Mouse (Mus musculus): ENCODE results near the gene Cpne9. TPM values are rescaled to one million over a fixed set of nuclear protein-coding genes. Genes with fewer than 3 reads are reported as not detected.

Cpne9 gene
- polyA plus RNA-seq, 1 experiment from 2014 or later = 0.05 TPM

GRCm38 (mm10) chr6:113282969-113283368 is 862 bp downstream of the Cpne9 start:
- 0 out of 2 replicates have a peak, but pooled peaks have one; percentile 20 for ATAC-seq (replicated peaks; ENCODE audit: low FRiP score, low TSS enrichment, low read depth)
- WGBS = 2% methylated on average over 22 of the region's 22 CpGs
- H3K9me3 ChIP-seq (ENCODE audit: control insufficient read depth, low read length) = no peaks in the 10 kb centered on the region

GRCm38 (mm10) chr6:113283500-113283899 is 1.4 kb downstream of the Cpne9 start:
- 0 out of 2 replicates have a peak, but pooled peaks cover 4% of the 10 kb centered on the region for H3K36me3 ChIP-seq (ENCODE audit: control insufficient read depth, insufficient read depth, low read length)
- H3K4me1 ChIP-seq (replicated peaks; ENCODE audit: control insufficient read depth, insufficient read depth, low read length) = no peaks in the 10 kb centered on the region
- 7% methylated on average over 6 of the region's 6 CpGs for WGBS
- ATAC-seq (replicated peaks; ENCODE audit: low FRiP score, low TSS enrichment, low read depth) = no peak
- H3K4me2 ChIP-seq (ENCODE audit: low read length) = peak overlapping the region; percentile 28
- H3K27ac ChIP-seq (ENCODE audit: low read depth) = no peak overlapping the region
- no peak overlapping the region for H3K4me3 ChIP-seq (ENCODE audit: low read depth, low read length)
- H3K27me3 ChIP-seq (replicated peaks; ENCODE audit: control insufficient read depth, insufficient read depth, low read length) = peaks cover 34% of the 10 kb centered on the region
- H3K9me3 ChIP-seq (ENCODE audit: control insufficient read depth, low read length) = no peaks in the 10 kb centered on the region
- DNase-seq (ENCODE audit: low spot score) = no peak
- H3K9ac ChIP-seq (ENCODE audit: low read length) = no peak overlapping the region

More at GRCm38 (mm10) chr6:113282969-113283368, 862 bp downstream of the Cpne9 start:
- Histone ChIP-seq H3K4me1 (replicated peaks; ENCODE audit: control insufficient read depth, insufficient read depth, low read length) (no peaks in the 10 kb centered on the region), H3K9ac (ENCODE audit: low read length) (no peak overlapping the region), H3K4me2 (ENCODE audit: low read length) (peak overlapping the region; percentile 28), H3K4me3 (ENCODE audit: low read depth, low read length) (no peak overlapping the region; the same call in 1 of the 2 replicates), H3K36me3 (ENCODE audit: control insufficient read depth, insufficient read depth, low read length) (0 out of 2 replicates have a peak, but pooled peaks cover 4% of the 10 kb centered on the region), H3K27ac (ENCODE audit: low read depth) (no peak overlapping the region), H3K27me3 (replicated peaks; ENCODE audit: control insufficient read depth, insufficient read depth, low read length) (peaks cover 34% of the 10 kb centered on the region)
- DNase-seq (ENCODE audit: low spot score) = no peak

GRCm38 (mm10) chr6:113284931-113285330 is 2.8 kb downstream of the Cpne9 start:
- Histone ChIP-seq H3K27me3 (replicated peaks; ENCODE audit: control insufficient read depth, insufficient read depth, low read length) (peaks cover 34% of the 10 kb centered on the region), H3K4me3 (ENCODE audit: low read depth, low read length) (no peak overlapping the region), H3K36me3 (ENCODE audit: control insufficient read depth, insufficient read depth, low read length) (0 out of 2 replicates have a peak, but pooled peaks cover 2% of the 10 kb centered on the region), H3K4me1 (replicated peaks; ENCODE audit: control insufficient read depth, insufficient read depth, low read length) (no peaks in the 10 kb centered on the region), H3K9me3 (ENCODE audit: control insufficient read depth, low read length) (no peaks in the 10 kb centered on the region), H3K27ac (ENCODE audit: low read depth) (no peak overlapping the region), H3K9ac (ENCODE audit: low read length) (no peak overlapping the region), H3K4me2 (ENCODE audit: low read length) (no peak overlapping the region)
- DNase-seq (ENCODE audit: low spot score) (no peak), ATAC-seq (replicated peaks; ENCODE audit: low FRiP score, low TSS enrichment, low read depth) (no peak)
- 78% methylated on average over 3 of the region's 3 CpGs for WGBS

GRCm38 (mm10) chr6:113286316-113286715 is 4.2 kb downstream of the Cpne9 start:
- Histone ChIP-seq H3K4me3 (ENCODE audit: low read depth, low read length) (no peak overlapping the region), H3K4me1 (replicated peaks; ENCODE audit: control insufficient read depth, insufficient read depth, low read length) (no peaks in the 10 kb centered on the region), H3K4me2 (ENCODE audit: low read length) (no peak overlapping the region), H3K9me3 (ENCODE audit: control insufficient read depth, low read length) (no peaks in the 10 kb centered on the region), H3K36me3 (ENCODE audit: control insufficient read depth, insufficient read depth, low read length) (no peaks in the 10 kb centered on the region), H3K9ac (ENCODE audit: low read length) (no peak overlapping the region), H3K27ac (ENCODE audit: low read depth) (no peak overlapping the region), H3K27me3 (replicated peaks; ENCODE audit: control insufficient read depth, insufficient read depth, low read length) (peaks cover 34% of the 10 kb centered on the region)
- ATAC-seq (replicated peaks; ENCODE audit: low FRiP score, low TSS enrichment, low read depth) (no peak), DNase-seq (ENCODE audit: low spot score) (no peak)
- 70% methylated on average over 1 of the region's 1 CpGs for WGBS

GRCm38 (mm10) chr6:113287236-113287635 is 5.1 kb downstream of the Cpne9 start:
- Histone ChIP-seq H3K4me2 (ENCODE audit: low read length) (no peak overlapping the region), H3K27me3 (replicated peaks; ENCODE audit: control insufficient read depth, insufficient read depth, low read length) (peaks cover 27% of the 10 kb centered on the region), H3K27ac (ENCODE audit: low read depth) (no peak overlapping the region), H3K36me3 (ENCODE audit: control insufficient read depth, insufficient read depth, low read length) (no peaks in the 10 kb centered on the region), H3K4me3 (ENCODE audit: low read depth, low read length) (no peak overlapping the region), H3K4me1 (replicated peaks; ENCODE audit: control insufficient read depth, insufficient read depth, low read length) (no peaks in the 10 kb centered on the region), H3K9me3 (ENCODE audit: control insufficient read depth, low read length) (no peaks in the 10 kb centered on the region), H3K9ac (ENCODE audit: low read length) (no peak overlapping the region)
- DNase-seq (ENCODE audit: low spot score) (no peak), ATAC-seq (replicated peaks; ENCODE audit: low FRiP score, low TSS enrichment, low read depth) (no peak)
- 72% methylated on average over 4 of the region's 4 CpGs for WGBS

GRCm38 (mm10) chr6:113289346-113289745 is 7.2 kb downstream of the Cpne9 start:
- no peak overlapping the region for H3K27ac ChIP-seq (ENCODE audit: low read depth)
- no peak overlapping the region for H3K9ac ChIP-seq (ENCODE audit: low read length)
- H3K4me1 ChIP-seq (replicated peaks; ENCODE audit: control insufficient read depth, insufficient read depth, low read length) = no peaks in the 10 kb centered on the region
- no peaks in the 10 kb centered on the region for H3K9me3 ChIP-seq (ENCODE audit: control insufficient read depth, low read length)
- DNase-seq (ENCODE audit: low spot score) = no peak
- no peak overlapping the region for H3K4me3 ChIP-seq (ENCODE audit: low read depth, low read length)
- 92% methylated on average over 15 of the region's 15 CpGs for WGBS
- H3K27me3 ChIP-seq (replicated peaks; ENCODE audit: control insufficient read depth, insufficient read depth, low read length) = peaks cover 6% of the 10 kb centered on the region
- no peaks in the 10 kb centered on the region for H3K36me3 ChIP-seq (ENCODE audit: control insufficient read depth, insufficient read depth, low read length)
- no peak for ATAC-seq (replicated peaks; ENCODE audit: low FRiP score, low TSS enrichment, low read depth)
- H3K4me2 ChIP-seq (ENCODE audit: low read length) = no peak overlapping the region

- no peak overlapping the region for H3K4me2 ChIP-seq (ENCODE audit: low read length)
- H3K36me3 ChIP-seq (ENCODE audit: control insufficient read depth, insufficient read depth, low read length) = no peaks in the 10 kb centered on the region
- H3K27ac ChIP-seq (ENCODE audit: low read depth) = no peak overlapping the region
- 67% methylated on average over 6 of the region's 6 CpGs for WGBS
- DNase-seq (ENCODE audit: low spot score) = no peak
- H3K27me3 ChIP-seq (replicated peaks; ENCODE audit: control insufficient read depth, insufficient read depth, low read length) = no peaks in the 10 kb centered on the region
- no peak for ATAC-seq (replicated peaks; ENCODE audit: low FRiP score, low TSS enrichment, low read depth)
- H3K4me3 ChIP-seq (ENCODE audit: low read depth, low read length) = no peak overlapping the region
- H3K4me1 ChIP-seq (replicated peaks; ENCODE audit: control insufficient read depth, insufficient read depth, low read length) = no peaks in the 10 kb centered on the region
- no peak overlapping the region for H3K9ac ChIP-seq (ENCODE audit: low read length)
- H3K9me3 ChIP-seq (ENCODE audit: control insufficient read depth, low read length) = no peaks in the 10 kb centered on the region
These were observed 8.2 kb downstream of the Cpne9 start for GRCm38 (mm10) chr6:113290346-113290745.

GRCm38 (mm10) chr6:113292938-113293337 is 10.8 kb downstream of the Cpne9 start:
- Histone ChIP-seq H3K4me1 (replicated peaks; ENCODE audit: control insufficient read depth, insufficient read depth, low read length) (no peaks in the 10 kb centered on the region), H3K4me2 (ENCODE audit: low read length) (no peak overlapping the region), H3K9me3 (ENCODE audit: control insufficient read depth, low read length) (no peaks in the 10 kb centered on the region), H3K27me3 (replicated peaks; ENCODE audit: control insufficient read depth, insufficient read depth, low read length) (no peaks in the 10 kb centered on the region), H3K36me3 (ENCODE audit: control insufficient read depth, insufficient read depth, low read length) (no peaks in the 10 kb centered on the region), H3K4me3 (ENCODE audit: low read depth, low read length) (no peak overlapping the region), H3K9ac (ENCODE audit: low read length) (no peak overlapping the region), H3K27ac (ENCODE audit: low read depth) (no peak overlapping the region)
- DNase-seq (ENCODE audit: low spot score) (no peak), ATAC-seq (replicated peaks; ENCODE audit: low FRiP score, low TSS enrichment, low read depth) (no peak)
- WGBS = 66% methylated on average over 5 of the region's 5 CpGs

- H3K27ac ChIP-seq (ENCODE audit: low read depth) = no peak overlapping the region
- no peaks in the 10 kb centered on the region for H3K4me1 ChIP-seq (replicated peaks; ENCODE audit: control insufficient read depth, insufficient read depth, low read length)
- H3K27me3 ChIP-seq (replicated peaks; ENCODE audit: control insufficient read depth, insufficient read depth, low read length) = no peaks in the 10 kb centered on the region
- H3K9ac ChIP-seq (ENCODE audit: low read length) = no peak overlapping the region
- 83% methylated on average over 2 of the region's 2 CpGs for WGBS
- no peak overlapping the region for H3K4me2 ChIP-seq (ENCODE audit: low read length)
- no peaks in the 10 kb centered on the region for H3K9me3 ChIP-seq (ENCODE audit: control insufficient read depth, low read length)
- H3K36me3 ChIP-seq (ENCODE audit: control insufficient read depth, insufficient read depth, low read length) = no peaks in the 10 kb centered on the region
- no peak for DNase-seq (ENCODE audit: low spot score)
- H3K4me3 ChIP-seq (ENCODE audit: low read depth, low read length) = no peak overlapping the region
- no peak for ATAC-seq (replicated peaks; ENCODE audit: low FRiP score, low TSS enrichment, low read depth)
These were observed 13.9 kb downstream of the Cpne9 start for GRCm38 (mm10) chr6:113296046-113296445.

All from intestine, embryonic 14.5 days (tissue).